Comparison of ENCODE assay signal across 14 mouse cellular contexts in genomic region chr9:90303101-90303835, GRCm38 (mm10). TPM values are rescaled to one million over a fixed set of nuclear protein-coding genes. Genes with fewer than 3 reads are reported as not detected.
DNase-seq lines count a peak whose midpoint lies in the region; ATAC-seq and TF ChIP-seq lines count a peak whose summit lies in the region.
"Had no signal": no experiment of that assay in that cellular context is flagged by ENCODE, and none has a peak within 500 bp of the region (broad histone marks: within the 10 kb centered on the region; RNA-seq: fewer than 3 reads in every experiment).

No protein-coding gene starts in this region.

- ATAC-seq in kidney, embryonic 16.5 days (ENCODE audit: low FRiP score, low TSS enrichment) = no peak
- peak; percentile 62; the same call in 1 of the 2 replicates for ATAC-seq in liver, embryonic 14.5 days (ENCODE audit: insufficient read depth)
- no peak for ATAC-seq in stomach, postnatal 0 days (ENCODE audit: low FRiP score, low TSS enrichment)

- no peaks in the 10 kb centered on the region for H3K27me3 ChIP-seq in kidney, embryonic 16.5 days (ENCODE audit: insufficient read depth, low read length)
- no peaks in the 10 kb centered on the region for H3K27me3 ChIP-seq in liver, embryonic 14.5 days (ENCODE audit: control insufficient read depth, insufficient read depth, low read length)
- no peaks in the 10 kb centered on the region for H3K27me3 ChIP-seq in stomach, postnatal 0 days (ENCODE audit: control insufficient read depth, insufficient read depth, low read length)
- H3K27me3 ChIP-seq: heart, embryonic 12.5 days; megakaryocyte, embryonic 14.5 days had no signal

- H3K9ac ChIP-seq in kidney, embryonic 16.5 days (replicated peaks; ENCODE audit: low read length) = no peak overlapping the region
- H3K9ac ChIP-seq in liver, embryonic 14.5 days (replicated peaks) = no peak overlapping the region
- no peak overlapping the region for H3K9ac ChIP-seq in stomach, postnatal 0 days (ENCODE audit: low read length)
- H3K9ac ChIP-seq: heart, embryonic 12.5 days had no signal

- WGBS in kidney, embryonic 16.5 days = 51% methylated on average over 2 of the region's 2 CpGs
- WGBS in liver, embryonic 14.5 days (ENCODE audit: insufficient replicate concordance) = 47% methylated on average over 2 of the region's 2 CpGs
- 33% methylated on average over 2 of the region's 2 CpGs for WGBS in stomach, postnatal 0 days

- TF ChIP-seq CTCF in liver, embryonic 14.5 days (IDR thresholded peaks at IDR 0.05; ENCODE audit: low read depth) = no peak
- no peak for TF ChIP-seq CTCF in stomach, postnatal 0 days (IDR thresholded peaks at IDR 0.05; ENCODE audit: low read depth)

- H3K4me2 ChIP-seq in kidney, embryonic 16.5 days (replicated peaks; ENCODE audit: low read depth, low read length) = no peak overlapping the region
- no peak overlapping the region for H3K4me2 ChIP-seq in liver, embryonic 14.5 days (ENCODE audit: low read depth)
- H3K4me2 ChIP-seq in stomach, postnatal 0 days (replicated peaks; ENCODE audit: low read depth) = no peak overlapping the region
- H3K4me2 ChIP-seq: heart, embryonic 12.5 days had no signal

- TF ChIP-seq EP300 in liver, embryonic 14.5 days (IDR thresholded peaks at IDR 0.05; ENCODE audit: low read depth) = no peak
- no peak for TF ChIP-seq EP300 in stomach, postnatal 0 days (optimal IDR thresholded peaks at IDR 0.05)

- H3K4me1 ChIP-seq in kidney, embryonic 16.5 days (ENCODE audit: insufficient read depth, low read length) = no peaks in the 10 kb centered on the region
- peaks cover 0 to 3% of the 10 kb centered on the region in 2 experiments; a peak in 1 of 4 replicates for H3K4me1 ChIP-seq in liver, embryonic 14.5 days (replicated peaks; ENCODE audit: control insufficient read depth in 2 of 2, insufficient read depth in 2 of 2, low read length in 1 of 2)
- H3K4me1 ChIP-seq in stomach, postnatal 0 days (replicated peaks; ENCODE audit: control insufficient read depth, insufficient read depth) = no peaks in the 10 kb centered on the region
- H3K4me1 ChIP-seq: heart, embryonic 12.5 days; hindbrain, embryonic 10.5 days; limb, embryonic 10.5 days had no signal

- no peak overlapping the region for H3K4me3 ChIP-seq in kidney, embryonic 16.5 days (ENCODE audit: low read length)
- no peak overlapping the region for H3K4me3 ChIP-seq in liver, embryonic 14.5 days (ENCODE audit: insufficient read depth in 1 of 2, low read depth in 2 of 2, low read length in 2 of 2)
- H3K4me3 ChIP-seq in stomach, postnatal 0 days (ENCODE audit: low read depth, low read length) = no peak overlapping the region
- H3K4me3 ChIP-seq: heart, embryonic 12.5 days; hindbrain, embryonic 10.5 days; limb, embryonic 10.5 days; megakaryocyte, embryonic 14.5 days had no signal

- no peak overlapping the region for H3K27ac ChIP-seq in kidney, embryonic 16.5 days (ENCODE audit: low read length)
- no peak overlapping the region for H3K27ac ChIP-seq in liver, embryonic 14.5 days
- H3K27ac ChIP-seq in stomach, postnatal 0 days (replicated peaks) = no peak overlapping the region
- H3K27ac ChIP-seq: hindbrain, embryonic 10.5 days; limb, embryonic 10.5 days had no signal

- H3K9me3 ChIP-seq in kidney, embryonic 16.5 days (ENCODE audit: low read length) = no peaks in the 10 kb centered on the region
- H3K9me3 ChIP-seq in liver, embryonic 14.5 days (ENCODE audit: control insufficient read depth, low read length) = no peaks in the 10 kb centered on the region
- no peaks in the 10 kb centered on the region for H3K9me3 ChIP-seq in stomach, postnatal 0 days (ENCODE audit: control insufficient read depth, low read length)
- H3K9me3 ChIP-seq: heart, embryonic 12.5 days; hindbrain, embryonic 10.5 days; limb, embryonic 10.5 days; megakaryocyte, embryonic 14.5 days had no signal

- DNase-seq in kidney, adult 9 months = peak; percentile 6
- DNase-seq in fibroblast of lung, adult 2 months (ENCODE audit: low read depth) = peak; percentile 36
- DNase-seq in liver, embryonic 14.5 days (ENCODE audit: low read depth in 3 of 3, low spot score in 3 of 3) = peak in 2 of 3 experiments; percentile 39 to 41
- DNase-seq in stomach, postnatal 0 days (ENCODE audit: low spot score) = peak; percentile 31
- no peak for DNase-seq in MN1 (ENCODE audit: low spot score)
- DNase-seq in layer of hippocampus, adult 18-20 months (ENCODE audit: low spot score in 2 of 2) = no peak
- DNase-seq in right cerebral cortex, postnatal 10 days (ENCODE audit: low spot score in 2 of 2) = no peak
- DNase-seq: cerebellum, adult 11 months; right cerebral cortex, postnatal 25 days had no signal

- no peaks in the 10 kb centered on the region for H3K36me3 ChIP-seq in kidney, embryonic 16.5 days (ENCODE audit: insufficient read depth, low read length)
- H3K36me3 ChIP-seq in liver, embryonic 14.5 days (replicated peaks; ENCODE audit: control insufficient read depth, insufficient read depth, low read depth) = no peaks in the 10 kb centered on the region
- H3K36me3 ChIP-seq in stomach, postnatal 0 days (ENCODE audit: control insufficient read depth, insufficient read depth, low read length) = no peaks in the 10 kb centered on the region
- H3K36me3 ChIP-seq: heart, embryonic 12.5 days; hindbrain, embryonic 10.5 days; limb, embryonic 10.5 days had no signal

RNA-seq across cellular contexts. Expression of gene Tbc1d2b, which starts 32.7 kb away (rescaled TPM):
- polyA plus RNA-seq in kidney, embryonic 16.5 days (2015; fragmentation: Nextera tagmentation; extraction: Ambion mirVana) = 12.8 and 12.9 TPM in 2 replicates
- 9.8 and 10.1 TPM in 2 replicates for polyA plus RNA-seq in liver, embryonic 14.5 days (2012; rRNA removed)
- 6.5 and 9.5 TPM in 2 replicates for polyA plus RNA-seq in liver, embryonic 14.5 days (2014; fragmentation: Nextera tagmentation; extraction: Ambion mirVana)
- 6.6 and 7.7 TPM in 2 replicates for polyA plus RNA-seq in stomach, postnatal 0 days (2015; fragmentation: Nextera tagmentation; extraction: Ambion mirVana)
- total RNA-seq in layer of hippocampus, adult 18-20 months (2021) = 10 to 100 TPM in 1 of 2 experiments, 1 to 10 TPM in 1; 9.1 to 13.5 TPM

Comparison
In these comparisons a context has a peak if more than half of its experiments do, and no peak if none do; other contexts are left out.
1. DNase-seq: peak in kidney, adult 9 months (single experiment), fibroblast of lung, adult 2 months (single experiment), liver, embryonic 14.5 days (2 of 3) and stomach, postnatal 0 days (single experiment); none in MN1 (single experiment), layer of hippocampus, adult 18-20 months (0 of 2) and right cerebral cortex, postnatal 10 days (0 of 2).